Mouse (Mus musculus) heart, postnatal 0 days (tissue): ENCODE data around the gene Sema3b.
A peak's percentile ranks its signal among the peaks of the same experiment; 100 is the strongest.

Source experiments
- CTCF ChIP-seq: IDR thresholded peaks from 2 replicates; pipeline ENCODE4 v1.5.1; 2016; ENCODE audit warnings: antibody characterized with exemption, control low read depth, low read depth
- EP300 ChIP-seq: IDR thresholded peaks from 2 replicates; pipeline ENCODE4 v1.6.1; 2016; ENCODE audit warnings: antibody characterized with exemption, low read depth

GRCm38 (mm10) chr9:107624539-107624938, 15.5 kb upstream of the Sema3b start:
- TF ChIP-seq CTCF, result no peak
- 0 out of 2 replicates have a peak, but pooled peaks have one; percentile 23 for TF ChIP-seq EP300
